Mouse (Mus musculus): ENCODE results near the gene Adipoq.

Adipoq gene

GRCm38 (mm10) chr16:23201498-23201897 is 55.2 kb downstream of the Adipoq start:
- no peak for DNase-seq (ENCODE audit: low spot score in 2 of 2)

Measured in spleen, postnatal 14 days (tissue).